Mouse (Mus musculus): ENCODE data around the gene Slc2a1. TPM values are rescaled to one million over a fixed set of nuclear protein-coding genes. Genes with fewer than 3 reads are reported as not detected.

Gene Slc2a1
- polyA plus RNA-seq, 1 experiment from 2014 or later: 88.3 TPM

GRCm38 (mm10) chr4:119107867-119108266 is 644 bp upstream of the Slc2a1 start:
- Histone ChIP-seq H3K4me3 (replicated peaks; ENCODE audit: low read length) (peak overlapping the region; percentile 85), H3K9me3 (ENCODE audit: control insufficient read depth, low read length) (no peaks in the 10 kb centered on the region), H3K27me3 (replicated peaks; ENCODE audit: control insufficient read depth, insufficient read depth, low read length) (no peaks in the 10 kb centered on the region), H3K4me2 (ENCODE audit: low read length) (peak overlapping the region; percentile 83), H3K36me3 (ENCODE audit: control insufficient read depth, insufficient read depth) (no peaks in the 10 kb centered on the region), H3K4me1 (replicated peaks; ENCODE audit: control insufficient read depth, insufficient read depth, low read length) (peaks cover 41% of the 10 kb centered on the region), H3K9ac (replicated peaks; ENCODE audit: low read depth, low read length) (no peak overlapping the region), H3K27ac (ENCODE audit: low read length) (no peak overlapping the region)
- WGBS: 50% methylated on average over 2 of the region's 2 CpGs
- ATAC-seq: no peak

GRCm38 (mm10) chr4:119109640-119110039 is 1.1 kb downstream of the Slc2a1 start:
- 2% methylated on average over 11 of the region's 11 CpGs for WGBS
- no peak overlapping the region for H3K27ac ChIP-seq (ENCODE audit: low read length)
- peak overlapping the region; percentile 83 for H3K4me2 ChIP-seq (ENCODE audit: low read length)
- H3K4me1 ChIP-seq (replicated peaks; ENCODE audit: control insufficient read depth, insufficient read depth, low read length): peaks cover 41% of the 10 kb centered on the region
- H3K9ac ChIP-seq (replicated peaks; ENCODE audit: low read depth, low read length): peak overlapping the region; percentile 84
- no peak for ATAC-seq
- peak overlapping the region; percentile 85 for H3K4me3 ChIP-seq (replicated peaks; ENCODE audit: low read length)
- H3K9me3 ChIP-seq (ENCODE audit: control insufficient read depth, low read length): no peaks in the 10 kb centered on the region
- no peaks in the 10 kb centered on the region for H3K36me3 ChIP-seq (ENCODE audit: control insufficient read depth, insufficient read depth)
- no peaks in the 10 kb centered on the region for H3K27me3 ChIP-seq (replicated peaks; ENCODE audit: control insufficient read depth, insufficient read depth, low read length)

- Histone ChIP-seq H3K9ac (replicated peaks; ENCODE audit: low read depth, low read length) (no peak overlapping the region), H3K4me1 (replicated peaks; ENCODE audit: control insufficient read depth, insufficient read depth, low read length) (peaks cover 35% of the 10 kb centered on the region), H3K27me3 (replicated peaks; ENCODE audit: control insufficient read depth, insufficient read depth, low read length) (no peaks in the 10 kb centered on the region), H3K4me2 (ENCODE audit: low read length) (peak overlapping the region; percentile 6), H3K27ac (ENCODE audit: low read length) (no peak overlapping the region), H3K36me3 (ENCODE audit: control insufficient read depth, insufficient read depth) (no peaks in the 10 kb centered on the region), H3K9me3 (ENCODE audit: control insufficient read depth, low read length) (no peaks in the 10 kb centered on the region), H3K4me3 (replicated peaks; ENCODE audit: low read length) (peak overlapping the region; percentile 10; the same call in 1 of the 2 replicates)
- ATAC-seq: no peak
- 14% methylated on average over 5 of the region's 5 CpGs for WGBS
Measured at GRCm38 (mm10) chr4:119110512-119110911, 2.0 kb downstream of the Slc2a1 start.

DNA sequence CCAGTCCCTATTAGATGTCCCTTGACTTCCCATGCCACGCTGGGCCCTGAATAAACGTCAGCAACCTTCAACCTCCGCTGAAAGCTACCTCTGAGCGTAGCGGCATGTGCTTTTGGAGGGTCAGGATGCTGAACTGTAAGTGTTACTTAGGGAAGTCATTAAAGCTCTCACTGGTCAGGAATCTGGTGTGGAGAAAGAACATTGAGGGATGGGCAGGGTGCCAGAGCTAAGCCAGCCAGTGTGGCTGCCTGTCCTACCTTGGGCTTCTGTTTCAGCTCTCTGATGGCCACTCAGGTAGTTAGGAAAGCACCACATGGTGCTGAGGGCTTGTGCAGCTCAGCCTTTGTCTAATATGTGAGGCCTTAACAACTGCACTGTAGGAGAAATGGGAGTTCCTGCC is 2.9 kb downstream of the Slc2a1 start:
- no peak overlapping the region for H3K4me2 ChIP-seq (ENCODE audit: low read length)
- H3K27me3 ChIP-seq (replicated peaks; ENCODE audit: control insufficient read depth, insufficient read depth, low read length): no peaks in the 10 kb centered on the region
- H3K4me3 ChIP-seq (replicated peaks; ENCODE audit: low read length): no peak overlapping the region
- ATAC-seq: no peak
- H3K36me3 ChIP-seq (ENCODE audit: control insufficient read depth, insufficient read depth): no peaks in the 10 kb centered on the region
- peaks cover 27% of the 10 kb centered on the region for H3K4me1 ChIP-seq (replicated peaks; ENCODE audit: control insufficient read depth, insufficient read depth, low read length)
- no peak overlapping the region for H3K27ac ChIP-seq (ENCODE audit: low read length)
- WGBS: 49% methylated on average over 5 of the region's 5 CpGs
- no peak overlapping the region for H3K9ac ChIP-seq (replicated peaks; ENCODE audit: low read depth, low read length)
- no peaks in the 10 kb centered on the region for H3K9me3 ChIP-seq (ENCODE audit: control insufficient read depth, low read length)

- Histone ChIP-seq H3K9ac (replicated peaks; ENCODE audit: low read depth, low read length) (no peak overlapping the region; the same call in 1 of the 2 replicates), H3K4me3 (replicated peaks; ENCODE audit: low read length) (no peak overlapping the region), H3K4me2 (ENCODE audit: low read length) (0 out of 2 replicates have a peak overlapping the region, but pooled peaks have one; percentile 0), H3K4me1 (replicated peaks; ENCODE audit: control insufficient read depth, insufficient read depth, low read length) (peaks cover 27% of the 10 kb centered on the region), H3K9me3 (ENCODE audit: control insufficient read depth, low read length) (no peaks in the 10 kb centered on the region), H3K36me3 (ENCODE audit: control insufficient read depth, insufficient read depth) (no peaks in the 10 kb centered on the region), H3K27ac (ENCODE audit: low read length) (no peak overlapping the region), H3K27me3 (replicated peaks; ENCODE audit: control insufficient read depth, insufficient read depth, low read length) (no peaks in the 10 kb centered on the region)
- ATAC-seq: no peak
- 24% methylated on average over 2 of the region's 2 CpGs for WGBS
Measured at GRCm38 (mm10) chr4:119112256-119112885, 3.9 kb downstream of the Slc2a1 start.

DNA sequence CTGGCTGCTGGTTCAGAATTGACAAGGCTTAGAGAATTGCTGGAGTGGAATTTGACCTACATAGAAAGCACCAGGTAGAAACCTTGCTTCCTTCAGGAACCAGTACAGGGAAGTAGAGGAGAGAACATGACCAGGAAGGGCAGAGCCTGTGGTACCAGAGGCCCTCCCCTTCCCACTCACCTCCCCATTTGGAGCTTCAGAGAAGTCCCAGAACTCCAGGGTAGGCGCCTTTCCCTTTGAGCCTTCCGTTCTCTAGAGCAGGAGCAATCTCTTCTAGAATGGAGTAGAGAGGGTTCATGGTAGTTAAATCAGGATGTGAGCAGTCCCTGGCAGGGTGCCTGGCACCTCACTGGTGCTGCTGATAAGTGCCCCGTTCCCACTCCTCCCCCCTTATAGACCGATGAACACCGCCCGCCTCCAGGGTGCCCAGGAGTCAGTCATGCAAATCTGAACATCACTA is 7.1 kb downstream of the Slc2a1 start:
- no peaks in the 10 kb centered on the region for H3K9me3 ChIP-seq (ENCODE audit: control insufficient read depth, low read length)

GRCm38 (mm10) chr4:119116336-119116735 is 7.8 kb downstream of the Slc2a1 start:
- Histone ChIP-seq H3K4me3 (replicated peaks; ENCODE audit: low read length) (no peak overlapping the region), H3K27ac (ENCODE audit: low read length) (no peak overlapping the region), H3K36me3 (ENCODE audit: control insufficient read depth, insufficient read depth) (no peaks in the 10 kb centered on the region), H3K9ac (replicated peaks; ENCODE audit: low read depth, low read length) (no peak overlapping the region), H3K27me3 (replicated peaks; ENCODE audit: control insufficient read depth, insufficient read depth, low read length) (no peaks in the 10 kb centered on the region), H3K9me3 (ENCODE audit: control insufficient read depth, low read length) (no peaks in the 10 kb centered on the region), H3K4me2 (ENCODE audit: low read length) (no peak overlapping the region), H3K4me1 (replicated peaks; ENCODE audit: control insufficient read depth, insufficient read depth, low read length) (peaks cover 12% of the 10 kb centered on the region)
- no peak for ATAC-seq
- WGBS: 78% methylated on average over 1 of the region's 1 CpGs

More for the DNA sequence above, 7.1 kb downstream of the Slc2a1 start:
- Histone ChIP-seq H3K9ac (replicated peaks; ENCODE audit: low read depth, low read length) (no peak overlapping the region), H3K4me3 (replicated peaks; ENCODE audit: low read length) (no peak overlapping the region), H3K36me3 (ENCODE audit: control insufficient read depth, insufficient read depth) (no peaks in the 10 kb centered on the region), H3K4me1 (replicated peaks; ENCODE audit: control insufficient read depth, insufficient read depth, low read length) (peaks cover 15% of the 10 kb centered on the region), H3K27ac (ENCODE audit: low read length) (no peak overlapping the region), H3K4me2 (ENCODE audit: low read length) (no peak overlapping the region), H3K27me3 (replicated peaks; ENCODE audit: control insufficient read depth, insufficient read depth, low read length) (no peaks in the 10 kb centered on the region)
- 54% methylated on average over 6 of the region's 6 CpGs for WGBS
- ATAC-seq: no peak

GRCm38 (mm10) chr4:119117571-119117970 is 9.1 kb downstream of the Slc2a1 start:
- no peaks in the 10 kb centered on the region for H3K36me3 ChIP-seq (ENCODE audit: control insufficient read depth, insufficient read depth)
- H3K27me3 ChIP-seq (replicated peaks; ENCODE audit: control insufficient read depth, insufficient read depth, low read length): no peaks in the 10 kb centered on the region
- no peak overlapping the region for H3K4me2 ChIP-seq (ENCODE audit: low read length)
- 73% methylated on average over 5 of the region's 5 CpGs for WGBS
- H3K9me3 ChIP-seq (ENCODE audit: control insufficient read depth, low read length): no peaks in the 10 kb centered on the region
- no peak overlapping the region for H3K9ac ChIP-seq (replicated peaks; ENCODE audit: low read depth, low read length)
- no peak for ATAC-seq
- H3K27ac ChIP-seq (ENCODE audit: low read length): no peak overlapping the region
- H3K4me1 ChIP-seq (replicated peaks; ENCODE audit: control insufficient read depth, insufficient read depth, low read length): peaks cover under 1% of the 10 kb centered on the region
- H3K4me3 ChIP-seq (replicated peaks; ENCODE audit: low read length): no peak overlapping the region

DNA sequence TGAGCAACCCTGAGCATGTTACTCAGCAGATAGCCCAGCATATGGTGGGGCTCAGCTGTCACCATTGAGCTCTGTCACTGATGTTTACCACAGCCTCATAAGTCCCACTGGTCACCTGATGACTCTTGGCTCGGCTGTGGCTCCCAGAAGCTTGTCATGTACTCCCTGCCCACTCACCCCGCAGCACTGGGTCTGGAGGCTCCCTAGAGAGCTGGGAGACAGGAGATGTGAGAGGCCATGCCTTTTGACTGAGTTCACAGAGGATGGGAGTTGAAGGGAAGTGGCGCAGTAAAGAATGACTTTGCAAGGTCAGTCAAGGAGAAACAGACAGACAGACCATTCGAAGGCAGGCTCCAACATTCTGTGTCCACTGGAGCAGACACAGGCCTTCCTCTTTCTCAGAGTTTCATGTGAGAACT is 10.2 kb downstream of the Slc2a1 start:
- Histone ChIP-seq H3K27me3 (replicated peaks; ENCODE audit: control insufficient read depth, insufficient read depth, low read length) (no peaks in the 10 kb centered on the region), H3K36me3 (ENCODE audit: control insufficient read depth, insufficient read depth) (no peaks in the 10 kb centered on the region), H3K9me3 (ENCODE audit: control insufficient read depth, low read length) (no peaks in the 10 kb centered on the region), H3K9ac (replicated peaks; ENCODE audit: low read depth, low read length) (no peak overlapping the region), H3K4me1 (replicated peaks; ENCODE audit: control insufficient read depth, insufficient read depth, low read length) (no peaks in the 10 kb centered on the region), H3K4me3 (replicated peaks; ENCODE audit: low read length) (no peak overlapping the region), H3K4me2 (ENCODE audit: low read length) (no peak overlapping the region), H3K27ac (ENCODE audit: low read length) (no peak overlapping the region)
- ATAC-seq: no peak
- WGBS: 73% methylated on average over 4 of the region's 4 CpGs
